Mouse (Mus musculus) ES-Bruce4 (cell line): ENCODE measurements at regions not wholly inside any gene's neighbourhood (a gene's known extent, or its start where the extent isn't known, plus 50 kb on each side); places are given as distances from the start of the nearest gene placed in this dataset.

ENCODE experiments used
- CTCF ChIP-seq: IDR thresholded peaks from one replicate; pipeline ENCODE4 v1.8.1; 2011; ENCODE audit warnings: low read depth, low read length
- POLR2A ChIP-seq: IDR thresholded peaks from one replicate; pipeline ENCODE4 v1.8.1; 2011; ENCODE audit warnings: low read length; ENCODE audit not compliant: insufficient read depth

GRCm38 (mm10) chr12:13030333-13030732, 88.6 kb upstream of the Mycn start:
- TF ChIP-seq CTCF: no peak
- no peak for TF ChIP-seq POLR2A
